Mouse (Mus musculus) intestine, postnatal 0 days (tissue): ENCODE measurements around the gene Fam72a. TPM values are rescaled to one million over a fixed set of nuclear protein-coding genes. Genes with fewer than 3 reads are reported as not detected.

ENCODE experiments used
- ATAC-seq: fragments of 200-750 bp; cut with Nextera tagmentation; 2 replicates; pipeline ENCODE4 v1.8.0; 2017; ENCODE audit warnings: mild to moderate bottlenecking, moderate TSS enrichment, moderate library complexity
- H3K27ac ChIP-seq: fragments of 300-500 bp; sonication (generic); 2 replicates; pipeline ENCODE4 v1.5.1; 2014; ENCODE audit warnings: mild to moderate bottlenecking, low read depth, low read length, moderate library complexity
- H3K27me3 ChIP-seq: fragments of 300-500 bp; sonication (generic); replicated peaks from 2 replicates; pipeline ENCODE4 v1.6.1; 2014; ENCODE audit warnings: low read length, mixed read lengths; ENCODE audit not compliant: control insufficient read depth, insufficient read depth
- H3K36me3 ChIP-seq: fragments of 300-500 bp; sonication (generic); 2 replicates; pipeline ENCODE4 v1.6.1; 2014; ENCODE audit warnings: mild to moderate bottlenecking, moderate library complexity; ENCODE audit not compliant: control insufficient read depth, insufficient read depth
- H3K4me1 ChIP-seq: fragments of 300-500 bp; sonication (generic); replicated peaks from 2 replicates; pipeline ENCODE4 v1.6.1; 2014; ENCODE audit warnings: antibody characterized with exemption, low read length, mixed read lengths; ENCODE audit not compliant: control insufficient read depth, insufficient read depth
- H3K4me2 ChIP-seq: fragments of 300-500 bp; sonication (generic); replicated peaks from 2 replicates; pipeline ENCODE4 v1.6.1; 2014; ENCODE audit warnings: low read depth, mild to moderate bottlenecking, moderate library complexity
- H3K4me3 ChIP-seq: fragments of 300-500 bp; sonication (generic); 2 replicates; pipeline ENCODE4 v1.5.1; 2014; ENCODE audit warnings: low read depth, low read length
- H3K9ac ChIP-seq: fragments of 300-500 bp; sonication (generic); 2 replicates; pipeline ENCODE4 v1.6.1; 2014; ENCODE audit warnings: mild to moderate bottlenecking, low read depth, low read length
- H3K9me3 ChIP-seq: fragments of 300-500 bp; sonication (generic); 2 replicates; pipeline ENCODE4 v1.6.1; 2016; ENCODE audit warnings: mixed run types; ENCODE audit not compliant: control insufficient read depth
- CTCF ChIP-seq: sonication (generic); IDR thresholded peaks from 2 replicates; pipeline ENCODE4 v1.5.1; 2016; ENCODE audit warnings: low read depth, mild to moderate bottlenecking, control low read depth, antibody characterized with exemption, moderate library complexity
- WGBS: fragments of 180-500 bp; shearing (Covaris S2); extraction: QIAGEN DNeasy Blood & Tissue Kit; methylation state at CpG from one replicate; pipeline ENCODE4 v1.1.7; 2014; 5-methylcytosine and 5-hydroxymethylcytosine counted together
- polyA plus RNA-seq: library from polyadenylated mRNA; unstranded; fragments of >200 nt; fragmentation: Nextera tagmentation; extraction: Ambion mirVana; gene quantifications from 2 replicates; pipeline ENCODE4 v1.2.1, GENCODE M21; 2015

Fam72a gene
- polyA plus RNA-seq, 1 experiment from 2014 or later, result 1.1 TPM

- H3K36me3 ChIP-seq, result no peaks in the 10 kb centered on the region
- no peak overlapping the region for H3K27ac ChIP-seq
- 72% methylated on average over 6 of the region's 6 CpGs for WGBS
- H3K9me3 ChIP-seq, result no peaks in the 10 kb centered on the region
- no peak for TF ChIP-seq CTCF
- H3K4me3 ChIP-seq, result no peak overlapping the region
- ATAC-seq, result no peak
- H3K9ac ChIP-seq, result no peak overlapping the region
- H3K4me2 ChIP-seq, result no peak overlapping the region
- no peaks in the 10 kb centered on the region for H3K27me3 ChIP-seq
- no peaks in the 10 kb centered on the region for H3K4me1 ChIP-seq
Measured at GRCm38 (mm10) chr1:131569721-131570120, 42.0 kb downstream of the Fam72a start.

- no peak for TF ChIP-seq CTCF
- Histone ChIP-seq H3K9me3 (no peaks in the 10 kb centered on the region), H3K4me2 (no peak overlapping the region), H3K4me3 (no peak overlapping the region), H3K27ac (no peak overlapping the region), H3K9ac (no peak overlapping the region), H3K27me3 (no peaks in the 10 kb centered on the region), H3K4me1 (no peaks in the 10 kb centered on the region), H3K36me3 (no peaks in the 10 kb centered on the region)
- 90% methylated on average over 4 of the region's 4 CpGs for WGBS
- ATAC-seq, result no peak
Measured at GRCm38 (mm10) chr1:131570391-131570790, 42.7 kb downstream of the Fam72a start.

GRCm38 (mm10) chr1:131573721-131574120 lies 46.0 kb downstream of the Fam72a start:
- Histone ChIP-seq H3K9ac (no peak overlapping the region), H3K27me3 (no peaks in the 10 kb centered on the region), H3K36me3 (no peaks in the 10 kb centered on the region), H3K9me3 (no peaks in the 10 kb centered on the region), H3K4me1 (no peaks in the 10 kb centered on the region), H3K4me2 (no peak overlapping the region), H3K4me3 (no peak overlapping the region), H3K27ac (no peak overlapping the region)
- WGBS, result 94% methylated on average over 14 of the region's 14 CpGs
- TF ChIP-seq CTCF, result no peak
- ATAC-seq, result peak; percentile 98

DNA sequence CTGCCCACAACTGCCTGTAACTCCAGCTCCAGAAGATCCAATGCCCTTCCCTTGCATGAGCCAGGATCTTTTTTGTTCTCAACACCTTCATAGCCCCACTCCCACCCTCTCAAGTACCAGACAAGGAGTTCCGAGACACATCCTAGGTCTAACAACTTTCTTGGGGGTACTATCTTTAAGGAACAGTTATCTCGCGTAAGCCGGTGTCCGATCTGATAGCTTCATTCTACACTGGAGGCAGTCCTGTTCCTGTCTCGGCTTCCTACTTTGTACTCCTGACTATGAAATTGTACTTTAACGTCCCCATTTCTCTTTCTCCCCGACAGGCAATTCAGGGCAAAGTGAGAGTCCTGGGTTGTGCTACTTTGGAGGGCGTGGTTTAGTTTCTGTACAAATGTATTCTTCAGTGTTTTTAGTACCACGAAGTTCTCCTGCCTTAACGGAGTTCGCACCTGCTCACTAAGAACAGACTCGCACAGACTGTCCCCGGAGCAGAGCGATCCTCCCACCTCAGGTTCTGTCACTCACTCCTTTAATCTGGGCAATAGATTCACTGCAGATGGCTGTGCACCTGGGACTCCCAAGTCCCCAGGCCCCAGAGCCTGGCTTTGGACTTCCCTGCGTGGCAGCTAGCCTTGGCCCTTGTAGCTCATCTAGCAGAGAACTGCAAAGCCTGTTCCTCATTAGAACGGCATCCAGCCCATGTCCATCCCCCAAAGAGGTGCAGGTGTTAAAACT lies 51.4 kb downstream of the Fam72a start:
- H3K9me3 ChIP-seq, result no peaks in the 10 kb centered on the region
- no peak overlapping the region for H3K4me3 ChIP-seq
- WGBS, result 72% methylated on average over 17 of the region's 17 CpGs
- TF ChIP-seq CTCF, result no peak
- no peak for ATAC-seq
- no peak overlapping the region for H3K27ac ChIP-seq
- no peaks in the 10 kb centered on the region for H3K36me3 ChIP-seq
- H3K9ac ChIP-seq, result no peak overlapping the region
- H3K4me2 ChIP-seq, result no peak overlapping the region
- no peaks in the 10 kb centered on the region for H3K27me3 ChIP-seq
- no peaks in the 10 kb centered on the region for H3K4me1 ChIP-seq

DNA sequence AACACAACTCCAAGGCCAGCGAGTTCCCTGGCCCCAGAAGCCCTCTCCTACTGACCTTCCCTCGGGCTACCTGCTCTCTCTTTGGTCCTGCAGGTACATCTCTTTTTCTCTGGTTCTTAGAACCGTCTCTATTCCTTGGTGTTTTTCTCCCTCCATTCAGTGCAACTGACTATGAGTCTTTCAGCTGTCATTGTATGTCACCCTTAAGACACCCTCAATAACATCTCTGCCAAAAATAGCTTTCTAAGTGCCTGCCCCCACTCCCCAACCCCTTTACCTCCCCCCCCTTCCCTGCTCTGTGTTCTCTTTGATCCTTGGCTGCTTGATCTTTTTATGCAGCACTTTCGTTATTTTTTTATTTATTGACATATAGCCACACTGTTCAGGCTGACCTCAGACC lies 52.7 kb downstream of the Fam72a start:
- H3K4me2 ChIP-seq, result no peak overlapping the region
- H3K9ac ChIP-seq, result no peak overlapping the region
- no peak overlapping the region for H3K27ac ChIP-seq
- H3K4me1 ChIP-seq, result no peaks in the 10 kb centered on the region
- no peaks in the 10 kb centered on the region for H3K27me3 ChIP-seq
- no peaks in the 10 kb centered on the region for H3K36me3 ChIP-seq
- ATAC-seq, result no peak
- H3K9me3 ChIP-seq, result no peaks in the 10 kb centered on the region
- 51% methylated on average over 4 of the region's 4 CpGs for WGBS
- no peak overlapping the region for H3K4me3 ChIP-seq
- no peak for TF ChIP-seq CTCF

GRCm38 (mm10) chr1:131583598-131583997 lies 55.9 kb downstream of the Fam72a start:
- no peak for TF ChIP-seq CTCF

More at GRCm38 (mm10) chr1:131583598-131583997, 55.9 kb downstream of the Fam72a start:
- no peak overlapping the region for H3K4me3 ChIP-seq
- no peaks in the 10 kb centered on the region for H3K4me1 ChIP-seq
- no peak for ATAC-seq
- no peaks in the 10 kb centered on the region for H3K9me3 ChIP-seq
- H3K9ac ChIP-seq, result no peak overlapping the region
- no peak overlapping the region for H3K4me2 ChIP-seq
- no peaks in the 10 kb centered on the region for H3K36me3 ChIP-seq
- whole genome bisulfite sequencing, result 80% methylated on average over 3 of the region's 3 CpGs
- H3K27me3 ChIP-seq, result no peaks in the 10 kb centered on the region
- no peak overlapping the region for H3K27ac ChIP-seq
